Mouse (Mus musculus) bone marrow, adult 2 months (tissue): Measurements from ENCODE around the gene Fkbp2.

Source experiments
- CTCF ChIP-seq: fragments of 200-500 bp; IDR thresholded peaks from 2 replicates; pipeline ENCODE4 v1.5.1; 2011; ENCODE audit warnings: low read length, control low read depth; ENCODE audit not compliant: control insufficient read depth, insufficient read depth
- POLR2A ChIP-seq: fragments of 200-500 bp; IDR thresholded peaks from 2 replicates; pipeline ENCODE4 v1.6.1; 2011; ENCODE audit warnings: low read depth, mild to moderate bottlenecking, control low read depth, low read length, borderline replicate concordance; ENCODE audit not compliant: control insufficient read depth

DNA sequence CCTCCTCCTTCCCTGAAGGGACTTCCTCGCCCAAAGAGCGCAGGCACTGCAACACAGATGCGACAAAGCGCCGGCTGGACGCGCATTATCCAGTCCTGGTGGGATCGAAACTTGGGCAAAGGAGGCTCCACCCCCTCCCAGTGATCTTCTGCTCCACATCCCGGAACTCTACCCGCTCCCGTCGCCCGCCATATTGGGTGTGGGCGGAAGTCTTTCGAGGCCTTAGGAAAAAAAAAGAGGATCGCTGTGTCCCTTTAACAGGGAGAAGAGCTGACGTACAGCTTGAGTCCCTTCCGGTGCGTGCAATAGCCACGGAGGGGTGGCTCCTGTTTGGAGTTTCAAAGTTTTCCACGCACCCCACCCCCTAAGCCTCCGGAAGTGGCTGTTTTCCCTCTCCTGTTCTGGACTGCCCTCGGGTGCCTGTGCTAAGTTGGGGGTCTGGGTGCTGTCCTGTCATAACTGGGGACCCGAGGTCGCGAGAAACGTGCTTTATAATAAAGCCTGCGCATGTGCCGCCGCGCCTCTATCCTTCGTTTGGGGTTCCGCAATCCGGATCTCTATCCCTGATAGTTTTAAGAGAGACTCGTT, 28.8 kb downstream of the Fkbp2 start:
- peak; percentile 4; the same call in 1 of the 2 replicates for TF ChIP-seq CTCF
- peak; percentile 78; the same call in 1 of the 2 replicates for TF ChIP-seq POLR2A
